Mouse (Mus musculus) CH12.LX (cell line): ENCODE measurements around the gene Gsto2. TPM values are rescaled to one million over a fixed set of nuclear protein-coding genes. Genes with fewer than 3 reads are reported as not detected.

ENCODE experiments used
- DNase-seq: peaks from one replicate; pipeline ENCODE4 v3.0.0-alpha.2; 2013; ENCODE audit errors: extremely low read depth
- H3K27ac ChIP-seq: 2 replicates; pipeline ENCODE4 v1.5.1; 2012; ENCODE audit warnings: low read depth, mild to moderate bottlenecking, control low read depth, moderate library complexity; ENCODE audit not compliant: insufficient read depth
- H3K27me3 ChIP-seq: replicated peaks from 2 replicates; pipeline ENCODE3; 2012; ENCODE audit warnings: inconsistent platforms
- H3K36me3 ChIP-seq, 2 experiments: replicated peaks in 1 of 2; 2 replicates each; pipeline versions ENCODE3 to v1.6.1; 2012; ENCODE audit warnings: inconsistent platforms in 1 of 2, low read length in 1 of 2, mild to moderate bottlenecking in 1 of 2, mixed read lengths in 1 of 2, moderate library complexity in 1 of 2; ENCODE audit not compliant: control insufficient read depth in 1 of 2, insufficient read depth in 1 of 2
- H3K4me1 ChIP-seq, 2 experiments: 2 replicates each; pipeline ENCODE4 v1.6.1; 2012; ENCODE audit warnings: inconsistent platforms in 1 of 2, moderate library complexity in 1 of 2; ENCODE audit not compliant: insufficient read depth in 2 of 2, control insufficient read depth in 1 of 2
- H3K4me2 ChIP-seq: 2 replicates; pipeline ENCODE4 v1.6.1; 2012; ENCODE audit warnings: low read depth, mild to moderate bottlenecking, control low read depth; ENCODE audit not compliant: poor library complexity, insufficient read depth, severe bottlenecking
- H3K4me3 ChIP-seq, 3 experiments: fragments of 150-350 bp in 1 of 3; sonication (generic) in 1 of 3; replicated peaks in 1 of 3; 2 replicates each; pipeline versions ENCODE3 to v1.5.1; 2011 to 2012; ENCODE audit warnings: low read depth in 2 of 3, low read length in 2 of 3, mild to moderate bottlenecking in 2 of 3, moderate library complexity in 2 of 3, control low read depth in 1 of 3, improper control_type of control experiment in 1 of 3, inconsistent platforms in 1 of 3, mixed read lengths in 1 of 3; ENCODE audit not compliant: poor library complexity in 1 of 3
- H3K79me2 ChIP-seq: replicated peaks from 2 replicates; pipeline ENCODE4 v1.6.1; 2012; ENCODE audit warnings: mild to moderate bottlenecking, moderate library complexity; ENCODE audit not compliant: control insufficient read depth, poor library complexity, insufficient read depth, severe bottlenecking; ENCODE audit errors: extremely low read depth
- H3K9ac ChIP-seq: 2 replicates; pipeline ENCODE4 v1.6.1; 2012; ENCODE audit warnings: low read depth, mild to moderate bottlenecking, control low read depth, moderate library complexity; ENCODE audit not compliant: insufficient read depth
- H3K9me3 ChIP-seq: replicated peaks from 2 replicates; pipeline ENCODE3; 2012; ENCODE audit warnings: low read length, inconsistent platforms, mixed read lengths
- CHD2 ChIP-seq: IDR thresholded peaks from 2 replicates; pipeline ENCODE4 v1.6.1; 2011; ENCODE audit warnings: low read length, improper control_type of control experiment
- CTCF ChIP-seq, 2 experiments: IDR thresholded peaks in 1 of 2; conservative IDR thresholded peaks in 1 of 2; 2 replicates each; pipeline ENCODE4 v1.5.1; 2011 to 2012; ENCODE audit warnings: low read depth in 2 of 2, low read length in 2 of 2, improper control_type of control experiment in 1 of 2, inconsistent platforms in 1 of 2, mild to moderate bottlenecking in 1 of 2, moderate library complexity in 1 of 2
- E2F4 ChIP-seq: IDR thresholded peaks from 2 replicates; pipeline ENCODE4 v1.6.1; 2011; ENCODE audit warnings: low read depth, low read length, improper control_type of control experiment; ENCODE audit not compliant: insufficient replicate concordance
- ELF1 ChIP-seq: IDR thresholded peaks from 2 replicates; pipeline ENCODE4 v1.6.1; 2014; ENCODE audit warnings: low read depth, mild to moderate bottlenecking, inconsistent platforms, low read length, improper control_type of control experiment
- EP300 ChIP-seq: IDR thresholded peaks from 2 replicates; pipeline ENCODE4 v1.6.1; 2011; ENCODE audit warnings: low read length, improper control_type of control experiment
- ETS1 ChIP-seq: conservative IDR thresholded peaks from 2 replicates; pipeline ENCODE4 v1.6.1; 2012; ENCODE audit warnings: low read depth, mild to moderate bottlenecking, inconsistent platforms, low read length, improper control_type of control experiment, moderate library complexity
- GABPA ChIP-seq: IDR thresholded peaks from 2 replicates; pipeline ENCODE4 v1.6.1; 2012; ENCODE audit warnings: low read depth, low read length, improper control_type of control experiment, inconsistent platforms; ENCODE audit not compliant: insufficient replicate concordance
- HCFC1 ChIP-seq: IDR thresholded peaks from 2 replicates; pipeline ENCODE4 v1.6.1; 2012; ENCODE audit warnings: low read depth, mild to moderate bottlenecking, inconsistent platforms, low read length, improper control_type of control experiment
- IRF4 ChIP-seq: IDR thresholded peaks from 2 replicates; pipeline ENCODE4 v1.6.1; 2014; ENCODE audit warnings: low read depth, mild to moderate bottlenecking, inconsistent platforms, low read length, improper control_type of control experiment
- JUN ChIP-seq: IDR thresholded peaks from 2 replicates; pipeline ENCODE4 v1.6.1; 2011; ENCODE audit warnings: low read depth, mild to moderate bottlenecking, low read length, improper control_type of control experiment, moderate library complexity; ENCODE audit not compliant: insufficient read depth
- JUND ChIP-seq: conservative IDR thresholded peaks from 2 replicates; pipeline ENCODE4 v1.6.1; 2011; ENCODE audit warnings: low read depth, low read length, improper control_type of control experiment
- MAFK ChIP-seq: IDR thresholded peaks from 2 replicates; pipeline ENCODE4 v1.6.1; 2011; ENCODE audit warnings: low read length, improper control_type of control experiment; ENCODE audit not compliant: insufficient replicate concordance
- MAX ChIP-seq: IDR thresholded peaks from 2 replicates; pipeline ENCODE4 v1.6.1; 2011; ENCODE audit warnings: low read length, improper control_type of control experiment
- MAZ ChIP-seq: IDR thresholded peaks from 2 replicates; pipeline ENCODE4 v1.6.1; 2012; ENCODE audit warnings: low read depth, mild to moderate bottlenecking, inconsistent platforms, low read length, improper control_type of control experiment, moderate library complexity
- MEF2A ChIP-seq: IDR thresholded peaks from 2 replicates; pipeline ENCODE4 v1.6.1; 2014; ENCODE audit warnings: low read depth, mild to moderate bottlenecking, inconsistent platforms, low read length, improper control_type of control experiment, borderline replicate concordance
- MXI1 ChIP-seq: IDR thresholded peaks from 2 replicates; pipeline ENCODE4 v1.6.1; 2011; ENCODE audit warnings: mild to moderate bottlenecking, low read depth, low read length, improper control_type of control experiment
- MYC ChIP-seq: IDR thresholded peaks from 2 replicates; pipeline ENCODE4 v1.6.1; 2011; ENCODE audit warnings: low read depth, mild to moderate bottlenecking, improper control_type of control experiment, low read length
- NELFE ChIP-seq: IDR thresholded peaks from 2 replicates; pipeline ENCODE4 v1.6.1; 2011; ENCODE audit warnings: low read depth, low read length, improper control_type of control experiment
- NRF1 ChIP-seq: IDR thresholded peaks from 2 replicates; pipeline ENCODE4 v1.6.1; 2014; ENCODE audit warnings: low read depth, mild to moderate bottlenecking, inconsistent platforms, low read length, improper control_type of control experiment, moderate library complexity
- POLR2A ChIP-seq: IDR thresholded peaks from 2 replicates; pipeline ENCODE4 v1.6.1; 2011; ENCODE audit warnings: low read depth, mild to moderate bottlenecking, improper control_type of control experiment, low read length
- POLR2AphosphoS2 ChIP-seq: IDR thresholded peaks from 2 replicates; pipeline ENCODE4 v1.6.1; 2011; ENCODE audit warnings: low read depth, low read length, improper control_type of control experiment
- RAD21 ChIP-seq: IDR thresholded peaks from 2 replicates; pipeline ENCODE4 v1.6.1; 2011; ENCODE audit warnings: low read depth, mild to moderate bottlenecking, low read length, improper control_type of control experiment, moderate library complexity
- SIN3A ChIP-seq: IDR thresholded peaks from 2 replicates; pipeline ENCODE4 v1.6.1; 2012; ENCODE audit warnings: low read length, improper control_type of control experiment, inconsistent platforms
- SMC3 ChIP-seq: IDR thresholded peaks from 2 replicates; pipeline ENCODE4 v1.6.1; 2011; ENCODE audit warnings: low read depth, low read length, improper control_type of control experiment
- TBP ChIP-seq: conservative IDR thresholded peaks from 2 replicates; pipeline ENCODE4 v1.6.1; 2011; ENCODE audit warnings: low read depth, low read length, improper control_type of control experiment
- UBTF ChIP-seq: IDR thresholded peaks from 2 replicates; pipeline ENCODE4 v1.6.1; 2012; ENCODE audit warnings: low read depth, mild to moderate bottlenecking, inconsistent platforms, low read length, improper control_type of control experiment, moderate library complexity
- USF2 ChIP-seq: conservative IDR thresholded peaks from 2 replicates; pipeline ENCODE4 v1.6.1; 2011; ENCODE audit warnings: low read depth, low read length, improper control_type of control experiment
- ZKSCAN1 ChIP-seq: IDR thresholded peaks from 2 replicates; pipeline ENCODE4 v1.6.1; 2012; ENCODE audit warnings: low read depth, inconsistent platforms, low read length, improper control_type of control experiment, borderline replicate concordance
- ZMIZ1 ChIP-seq: IDR thresholded peaks from 2 replicates; pipeline ENCODE4 v1.6.1; 2012; ENCODE audit warnings: low read depth, mild to moderate bottlenecking, inconsistent platforms, low read length, improper control_type of control experiment
- ZNF384 ChIP-seq: IDR thresholded peaks from 2 replicates; pipeline ENCODE4 v1.6.1; 2012; ENCODE audit warnings: low read depth, low read length, improper control_type of control experiment, inconsistent platforms
- dilution Hi-C: fragments of 300-500 bp; cut with MboI; formaldehyde crosslinking; loops from 2 replicates; pipeline ENCODE4 v1.14.3; 2020; ENCODE audit warnings: low sequenced_read_pairs; ENCODE audit not compliant: extremely low pct_unique_long_range_greater_than_20kb, extremely low pct_ligation_motif_present
- in situ Hi-C: fragments of 300-500 bp; cut with MboI; formaldehyde crosslinking; loops from 3 replicates; pipeline ENCODE4 v1.14.3; 2019; ENCODE audit warnings: low sequenced_read_pairs, low pct_ligation_motif_present, low pct_unique_long_range_greater_than_20kb, mixed read lengths
- polyA plus RNA-seq: library from polyadenylated mRNA; unstranded; fragments of >175 nt; gene quantifications from 2 replicates; pipeline ENCODE4 v1.2.1, GENCODE M21; 2012; ENCODE audit warnings: low read depth; ENCODE audit not compliant: insufficient read length
- total RNA-seq, 2 experiments: library from RNA; depleted of rRNA; stranded (reverse); fragments of 300-350 nt in 1 of 2; fragments of >200 nt in 1 of 2; gene quantifications; 2 replicates each; pipeline ENCODE4 v1.2.3; 2012 to 2014

Gene Gsto2
- total and polyA plus RNA-seq, 3 experiments: 0.49 to 1.4 (median 1.3) TPM

GRCm38 (mm10) chr19:47919126-47919965 is 54.0 kb downstream of the Gsto2 start, which contains the start of the genes Cfap43 and Itprip:
Cfap43 (minus strand) TSS chr19:47919287.
Itprip (minus strand) TSS chr19:47919299.
- in situ Hi-C loops: no loop called here
- Histone ChIP-seq H3K4me1 (peaks cover 14 to 40% of the 10 kb centered on the region in 2 experiments), H3K4me2 (peak within 1 kb of the TSS; percentile 91), H3K27ac (peak within 1 kb of the TSS; percentile 48)
- peak; percentile 89 for DNase-seq
- TF ChIP-seq ETS1 (peak; percentile 28), POLR2A (peak; percentile 65), GABPA (no peak), ELF1 (peak; percentile 91), MAX (peak; percentile 58; the same call in 1 of the 2 replicates), USF2 (no peak), TBP (0 out of 2 replicates have a peak, but pooled peaks have one; percentile 45), MEF2A (no peak), ZKSCAN1 (no peak), MAFK (0 out of 2 replicates have a peak, but pooled peaks have one; percentile 41), SIN3A (peak; percentile 85), E2F4 (peak; percentile 68; the same call in 1 of the 2 replicates), MXI1 (peak; percentile 72; the same call in 1 of the 2 replicates), EP300 (no peak), IRF4 (peak; percentile 51; the same call in 1 of the 2 replicates), NELFE (peak; percentile 54), MAZ (peak; percentile 84), JUND (no peak), ZMIZ1 (no peak; the same call in 1 of the 2 replicates), CTCF (conservative IDR thresholded peaks at IDR 0.05 in 1 of 2, IDR thresholded peaks at IDR 0.05 in 1 of 2; ENCODE audit: low read depth in 2 of 2, low read length in 2 of 2) (peak in 1 of 2 experiments; percentile 75; a peak in 2 of 4 replicates), RAD21 (no peak; the same call in none of the 2 replicates), UBTF (no peak), SMC3 (peak; percentile 2; the same call in 1 of the 2 replicates), ZNF384 (no peak), CHD2 (0 out of 2 replicates have a peak, but pooled peaks have one; percentile 36), MYC (no peak), HCFC1 (peak; percentile 50), POLR2AphosphoS2 (no peak; the same call in 1 of the 2 replicates), NRF1 (no peak), JUN (no peak)
- TF ChIP-seq, all 38 proteins: peak for 16
- H3K79me2 ChIP-seq: peaks cover 16% of the 10 kb centered on the region; the same call in 1 of the 2 replicates
- peak within 1 kb of the TSS; percentile 79 for H3K9ac ChIP-seq
- H3K36me3 ChIP-seq: peaks cover 0 to 18% of the 10 kb centered on the region in 2 experiments
- dilution Hi-C loops: no loop called here
- H3K9me3 ChIP-seq: no peaks in the 10 kb centered on the region
- peak within 1 kb of the TSS; percentile 97 to 99 (median 97) for H3K4me3 ChIP-seq
- H3K27me3 ChIP-seq: no peaks in the 10 kb centered on the region
